Mouse (Mus musculus): ENCODE results near the gene 9230102O04Rik.

The 9230102O04Rik gene

DNA sequence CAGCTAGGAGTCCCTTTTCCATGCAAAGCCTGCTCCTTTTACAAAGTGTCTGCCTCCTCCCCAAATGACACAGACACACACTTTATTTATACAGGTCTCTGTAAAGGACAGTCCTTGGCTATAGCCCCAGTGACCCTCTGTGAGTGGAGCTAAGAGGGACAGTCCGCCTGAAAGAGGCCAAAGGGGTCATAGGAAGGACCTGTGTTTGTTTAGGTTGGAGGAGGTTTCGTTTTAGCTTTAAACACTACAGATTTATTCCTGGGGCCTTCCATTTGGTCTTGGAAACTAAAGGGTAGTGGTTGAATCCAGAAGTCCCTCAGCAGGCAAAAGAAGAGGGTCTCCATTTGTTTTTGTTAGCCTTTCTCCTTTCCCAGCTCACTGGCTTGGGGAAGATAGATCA lies 15.6 kb downstream of the 9230102O04Rik start:
- in situ Hi-C loops (cut with MboI, MseI), result loop anchor here in 1 of 2 experiments (5.0 kb wide), 1 partner anchor 296 kb away; no protein-coding TSS in a partner anchor

DNA sequence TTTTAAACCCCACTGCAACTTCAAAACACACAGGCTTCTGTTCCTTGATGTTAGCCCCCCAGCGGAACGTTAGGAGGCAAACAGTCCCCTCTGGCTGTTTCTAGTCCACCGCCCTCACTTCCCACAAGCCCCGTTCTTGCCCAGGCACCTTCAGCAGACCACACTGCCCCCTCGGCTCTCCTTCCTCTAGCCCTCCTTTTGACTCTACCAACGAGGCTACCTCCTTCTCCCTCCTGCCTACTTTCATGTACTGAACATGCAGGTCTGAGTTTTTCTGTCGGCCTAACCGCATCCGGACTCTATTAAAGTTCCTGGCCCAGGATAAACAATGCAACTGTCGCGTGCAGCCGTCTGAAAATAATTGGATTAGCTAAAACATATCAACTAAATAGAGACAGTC lies 16.7 kb downstream of the 9230102O04Rik start:
- in situ Hi-C loops (cut with MboI, MseI), result loop anchor here in 1 of 2 experiments (5.0 kb wide), 1 partner anchor 295 kb away; no protein-coding TSS in a partner anchor

DNA sequence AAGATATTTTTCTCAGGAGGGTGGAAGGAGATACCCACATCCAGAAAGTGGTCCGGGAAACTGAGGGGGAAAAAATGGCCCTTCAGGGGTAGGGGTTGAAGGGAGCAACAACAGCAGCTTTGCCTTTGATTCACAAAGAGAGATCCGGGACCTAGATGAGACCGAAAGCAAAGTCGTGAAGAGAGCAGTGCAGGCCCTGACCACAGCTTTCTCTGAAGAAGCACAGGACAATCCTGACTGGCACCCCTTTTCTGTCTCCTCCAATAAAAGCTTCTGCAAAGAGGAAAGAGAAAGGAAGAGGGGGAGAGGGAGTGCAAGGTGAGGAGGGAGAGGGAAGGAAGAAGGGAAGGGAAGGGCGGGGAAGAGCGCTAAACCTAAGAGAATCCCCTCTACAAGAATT lies 17.5 kb downstream of the 9230102O04Rik start:
- in situ Hi-C loops (cut with MboI, MseI), result loop anchor here in 1 of 2 experiments (5.0 kb wide), 1 partner anchor 294 kb away; no protein-coding TSS in a partner anchor

DNA sequence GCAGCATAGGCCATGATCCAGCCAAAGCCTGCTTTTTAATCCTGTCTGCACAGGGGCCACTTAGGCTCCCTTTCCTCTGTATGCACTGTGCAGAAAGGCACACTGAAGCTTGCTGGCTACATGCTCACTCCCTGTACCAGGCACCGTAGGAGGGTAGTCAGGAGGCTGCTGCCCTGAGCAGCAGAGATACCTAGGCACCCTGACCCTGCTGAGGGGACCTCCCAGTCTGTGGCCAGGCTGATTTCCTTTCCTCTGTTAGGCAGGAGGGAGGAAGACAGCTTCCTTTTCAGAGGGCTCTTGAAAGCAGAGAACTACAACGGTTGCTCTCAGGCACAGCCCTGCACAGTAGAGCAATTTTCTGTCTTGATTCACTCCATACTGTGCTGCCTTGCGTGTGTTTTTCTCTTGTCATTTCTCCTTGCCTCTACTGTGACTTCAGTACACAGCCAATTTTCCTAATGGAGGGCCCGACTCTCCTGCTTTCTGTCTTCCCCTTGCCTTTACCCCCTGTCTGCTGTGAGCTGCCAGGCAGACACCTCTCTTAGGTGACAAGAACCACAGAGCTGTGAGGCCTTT lies 18.1 kb downstream of the 9230102O04Rik start:
- in situ Hi-C loops (cut with MboI, MseI), result loop anchor here in 1 of 2 experiments (5.0 kb wide), 1 partner anchor 294 kb away; no protein-coding TSS in a partner anchor

DNA sequence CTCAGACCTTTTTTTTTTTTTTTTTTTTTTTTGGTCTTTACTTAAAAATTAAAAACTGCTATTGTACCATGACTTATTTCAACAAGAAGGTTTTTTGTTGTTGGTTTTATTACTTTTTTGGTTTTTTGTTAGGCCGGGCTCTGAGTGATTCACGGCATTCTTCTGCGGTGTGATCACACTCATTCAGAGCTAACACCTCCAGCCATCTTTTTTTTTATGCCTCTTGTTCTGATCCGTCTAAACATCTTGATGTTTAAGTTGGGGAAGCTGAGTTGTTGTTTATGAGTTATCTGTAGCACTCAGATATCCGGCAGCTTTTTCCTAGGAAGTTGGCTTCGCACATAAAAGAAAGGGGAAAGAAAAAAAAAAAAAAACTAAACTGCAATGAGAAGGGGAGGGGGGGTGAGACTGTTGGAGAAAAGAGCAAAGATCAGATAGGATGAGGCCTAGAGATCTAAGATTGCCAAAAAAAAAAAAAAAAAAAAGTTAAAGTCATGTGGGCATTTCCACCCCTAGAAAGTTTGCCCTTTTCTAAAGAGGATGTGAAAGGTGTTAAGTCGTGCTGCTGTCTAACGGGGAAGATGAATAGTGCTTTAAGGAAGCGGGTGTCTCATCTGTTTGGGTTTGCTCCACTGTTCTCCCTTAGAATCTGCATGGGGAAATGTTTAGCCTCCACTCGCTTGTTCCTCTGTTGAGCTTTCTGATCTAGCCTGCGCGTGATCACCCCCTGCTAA lies 22.1 kb downstream of the 9230102O04Rik start:
- in situ Hi-C loops (cut with MboI, MseI), result no loop called here

DNA sequence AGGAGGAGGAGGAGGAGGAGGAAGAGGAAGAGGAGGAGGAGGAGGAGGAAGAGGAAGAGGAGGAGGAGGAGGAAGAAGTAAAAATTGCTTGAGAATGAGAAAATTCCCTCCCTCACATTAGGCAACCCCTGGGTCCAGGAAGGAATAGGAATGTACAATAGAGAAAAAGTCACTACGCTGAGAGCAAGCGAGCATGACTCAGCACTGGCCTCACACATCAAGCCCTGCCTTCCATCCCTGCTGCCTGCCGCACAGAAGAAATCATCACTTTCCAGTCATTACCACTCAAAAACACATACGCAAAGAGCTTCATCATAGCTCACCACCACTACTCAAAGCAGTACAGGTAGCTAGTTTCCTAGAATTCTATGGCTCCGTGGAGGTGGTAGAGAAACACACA lies 28.6 kb downstream of the 9230102O04Rik start:
- in situ Hi-C loops (cut with MboI, MseI), result no loop called here

DNA sequence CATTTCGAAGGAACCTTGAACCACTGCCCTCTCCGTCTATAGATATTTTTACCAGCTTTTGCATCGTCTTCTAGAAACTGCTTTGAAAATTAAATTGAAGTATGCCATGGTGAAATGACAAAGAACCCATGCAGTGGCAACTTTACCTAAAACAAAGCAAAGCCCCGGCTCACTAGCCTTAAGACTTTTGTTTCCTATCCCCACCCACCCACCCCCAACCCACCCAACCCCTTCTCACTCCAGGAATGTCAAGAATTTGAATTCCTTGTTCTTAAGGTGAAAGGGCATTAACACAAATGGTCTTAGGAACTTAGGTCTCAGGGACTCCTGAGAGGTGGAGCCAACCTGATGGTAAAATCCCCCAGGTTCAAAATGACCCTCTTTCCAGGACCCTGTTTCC lies 33.5 kb downstream of the 9230102O04Rik start:
- in situ Hi-C loops (cut with MboI, MseI), result no loop called here

DNA sequence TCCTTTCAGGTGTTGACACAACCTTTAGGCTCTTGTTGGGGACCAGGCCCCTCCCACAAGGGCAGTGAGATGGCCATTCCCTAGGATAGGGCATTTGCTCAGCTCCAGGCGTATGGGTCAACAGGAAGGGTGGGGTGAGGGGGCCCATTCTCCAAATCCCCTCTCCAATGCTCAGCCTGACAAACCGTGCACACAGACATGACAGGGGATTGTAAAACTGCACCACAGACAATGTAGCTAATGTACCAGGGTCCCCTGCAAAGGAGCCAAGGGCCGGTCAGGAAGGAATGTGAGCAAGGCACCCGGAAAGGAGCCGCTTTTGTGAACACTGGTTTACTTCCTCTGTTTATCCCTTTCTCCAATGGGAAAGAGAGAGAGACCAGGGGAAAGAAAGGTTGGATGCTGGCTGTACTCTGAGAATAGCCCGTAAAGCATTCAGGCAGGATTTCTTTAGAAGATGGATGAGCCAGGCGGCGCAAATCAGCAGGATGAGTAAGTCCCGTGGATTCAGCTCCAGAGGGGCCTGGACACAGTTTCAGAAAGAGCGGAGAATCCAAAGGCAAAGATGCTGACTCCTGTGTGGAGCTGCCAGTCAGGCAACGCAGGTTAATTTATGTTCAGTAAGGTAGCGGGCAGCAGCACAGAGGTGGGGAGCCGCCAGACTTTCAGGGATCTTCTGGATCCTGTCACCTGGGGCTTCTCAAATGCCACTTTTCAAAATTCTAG lies 36.3 kb downstream of the 9230102O04Rik start:
- in situ Hi-C loops (cut with MboI, MseI), result no loop called here

DNA sequence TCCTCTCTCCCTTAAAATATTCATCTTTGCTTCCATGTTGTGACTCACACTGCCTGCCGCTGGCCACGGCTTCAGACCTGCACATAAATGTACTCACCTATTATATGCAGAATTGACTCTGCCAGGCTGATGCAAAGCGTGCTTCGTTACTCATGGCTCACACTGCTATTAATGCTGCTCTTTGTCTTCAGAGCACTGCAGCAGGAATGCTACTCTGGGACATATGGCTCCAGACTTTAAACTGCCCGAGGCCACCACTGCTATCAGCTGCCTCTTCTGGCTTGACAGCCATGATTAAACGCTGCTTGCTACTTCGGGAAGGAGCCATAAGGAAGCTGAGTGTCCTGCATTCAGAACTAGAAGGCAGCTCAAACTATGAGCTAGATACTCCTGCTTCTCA lies 54.1 kb downstream of the 9230102O04Rik start:
- in situ Hi-C loops (cut with MboI, MseI), result no loop called here

DNA sequence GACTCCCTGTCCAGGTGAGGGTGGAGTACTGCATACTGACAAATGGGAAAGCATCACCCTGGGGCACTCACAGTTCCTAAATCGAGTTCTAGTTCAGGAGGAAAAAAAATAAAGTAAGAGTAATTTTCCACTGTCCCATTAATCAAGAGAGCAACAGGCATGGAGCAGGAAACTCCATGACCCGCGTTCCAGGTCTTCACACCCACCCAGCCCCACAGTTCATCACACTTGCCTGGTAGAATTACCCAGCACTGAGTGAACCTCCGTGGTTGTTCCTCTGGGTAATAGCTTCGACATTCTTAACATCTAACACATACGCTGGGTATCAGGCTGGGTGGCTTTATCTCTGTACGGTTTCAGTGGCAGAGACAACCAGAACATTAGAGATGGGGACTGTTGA lies 55.6 kb downstream of the 9230102O04Rik start:
- in situ Hi-C loops (cut with MboI, MseI), result no loop called here
